Mouse (Mus musculus): ENCODE data around the gene Rasgrp2.
A peak's percentile ranks its signal among the peaks of the same experiment; 100 is the strongest.

The Rasgrp2 gene

DNA sequence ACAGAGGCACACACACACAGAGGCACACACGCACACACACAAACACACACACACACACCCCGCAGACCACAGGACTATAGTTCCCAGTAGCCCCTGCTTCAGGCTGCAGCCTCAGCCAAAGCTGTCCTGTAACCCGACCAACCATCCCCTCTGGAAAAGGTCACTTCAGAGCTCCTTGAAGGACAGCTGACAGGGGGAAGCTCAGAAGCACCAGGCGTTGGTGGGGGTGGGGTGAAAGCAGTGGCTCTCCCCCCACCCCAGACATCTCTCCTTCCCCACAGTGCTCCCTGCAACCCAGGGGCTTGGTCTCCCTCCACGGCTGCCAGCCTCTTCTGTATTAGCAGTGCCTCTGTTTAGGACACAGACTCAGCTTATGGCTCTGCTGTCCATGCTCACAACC is 15.7 kb upstream of the Rasgrp2 start:
- no peak for DNase-seq

DNA sequence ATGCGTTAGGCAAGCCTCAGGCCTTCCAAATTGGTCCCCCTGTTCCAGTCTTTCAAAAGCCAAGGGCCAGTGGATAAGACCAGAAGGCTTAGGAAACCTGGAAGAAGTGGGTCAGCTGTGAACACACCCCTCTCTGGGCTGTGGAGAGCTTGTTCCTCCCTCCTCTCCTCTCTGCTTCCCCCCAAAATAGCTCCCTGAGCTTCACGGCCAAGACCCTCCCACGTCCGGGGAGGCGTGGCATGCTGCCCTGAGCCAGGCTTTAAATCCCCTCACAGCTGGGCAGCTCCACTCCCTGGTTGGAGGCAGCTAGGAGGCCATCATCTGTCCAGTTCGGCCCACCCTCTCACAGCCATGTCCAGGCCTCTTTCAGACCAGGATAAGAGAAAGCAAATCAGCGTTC is 15.0 kb upstream of the Rasgrp2 start, which contains the start of gene Pygm:
TSS of gene Pygm (plus strand) at position 272 of the 400 bp plus-strand sequence.
- no peak for DNase-seq

GRCm38 (mm10) chr19:6384954-6385353 is 14.2 kb upstream of the Rasgrp2 start:
- no peak for DNase-seq

- DNase-seq: no peak
Measured at GRCm38 (mm10) chr19:6385419-6385818, 13.7 kb upstream of the Rasgrp2 start.

- no peak for DNase-seq
Measured at GRCm38 (mm10) chr19:6385821-6386220, 13.3 kb upstream of the Rasgrp2 start.

- DNase-seq: no peak
Measured at GRCm38 (mm10) chr19:6386234-6386633, 12.9 kb upstream of the Rasgrp2 start.

- no peak for DNase-seq
Measured at GRCm38 (mm10) chr19:6388006-6388405, 11.1 kb upstream of the Rasgrp2 start.

- peak in 1 of 2 experiments; percentile 65 for DNase-seq
Measured at GRCm38 (mm10) chr19:6389803-6390202, 9.3 kb upstream of the Rasgrp2 start.

GRCm38 (mm10) chr19:6390251-6390650 is 8.9 kb upstream of the Rasgrp2 start:
- DNase-seq: no peak

DNA sequence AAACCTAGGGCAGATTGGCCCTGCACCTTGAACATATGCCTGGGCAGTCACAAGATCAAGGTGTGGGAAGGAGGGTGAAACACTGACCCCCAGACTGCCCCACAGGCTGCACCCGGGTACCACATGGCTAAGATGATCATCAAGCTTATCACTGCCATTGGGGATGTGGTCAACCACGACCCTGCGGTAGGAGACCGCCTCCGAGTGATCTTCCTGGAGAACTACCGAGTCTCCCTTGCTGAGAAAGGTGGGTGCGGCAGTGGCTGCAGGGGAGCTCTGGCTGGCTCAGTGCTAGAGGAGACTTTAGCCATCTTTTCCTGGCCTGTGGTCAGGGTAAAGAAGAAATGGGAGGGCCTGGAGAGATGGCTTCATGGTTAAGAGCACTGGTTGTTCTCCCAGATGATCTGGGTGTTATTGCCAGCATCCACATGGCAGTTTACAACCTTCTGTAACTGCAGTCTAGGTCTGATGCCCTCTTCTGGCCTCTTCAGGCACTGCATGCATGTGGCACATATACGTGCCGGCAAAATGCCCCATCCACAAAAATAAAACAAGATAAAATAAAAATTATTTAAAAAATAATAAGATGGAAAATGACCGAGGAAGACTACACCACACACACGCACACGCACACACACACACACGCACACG is 6.3 kb upstream of the Rasgrp2 start:
- no peak for DNase-seq

- DNase-seq: no peak
Measured at GRCm38 (mm10) chr19:6393637-6394036, 5.5 kb upstream of the Rasgrp2 start.

- no peak for DNase-seq
Measured at GRCm38 (mm10) chr19:6396237-6396636, 2.9 kb upstream of the Rasgrp2 start.

DNA sequence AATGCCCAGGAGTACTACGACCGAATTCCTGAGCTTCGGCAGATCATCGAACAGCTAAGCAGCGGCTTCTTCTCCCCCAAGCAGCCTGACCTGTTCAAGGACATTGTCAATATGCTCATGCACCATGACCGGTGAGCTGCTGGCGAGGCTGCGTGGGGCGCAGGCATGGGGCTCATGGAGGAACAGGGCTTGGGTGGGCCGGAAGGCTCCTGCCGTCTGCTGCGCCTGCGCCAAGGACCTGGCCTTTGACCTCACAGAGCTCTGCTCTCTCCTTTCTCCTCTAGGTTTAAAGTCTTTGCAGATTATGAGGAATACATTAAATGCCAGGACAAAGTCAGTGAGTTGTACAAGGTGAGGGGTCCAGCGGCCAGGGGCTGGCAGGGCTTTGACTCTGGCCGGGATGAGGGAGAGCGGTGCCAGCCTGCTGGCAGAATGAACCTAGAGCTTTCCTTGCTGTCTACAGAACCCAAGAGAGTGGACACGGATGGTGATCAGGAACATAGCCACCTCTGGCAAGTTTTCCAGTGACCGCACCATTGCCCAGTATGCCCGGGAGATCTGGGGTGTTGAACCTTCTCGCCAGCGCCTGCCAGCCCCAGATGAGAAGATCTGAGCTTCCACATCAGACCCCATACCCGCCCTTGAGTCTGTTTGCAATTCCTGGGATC is 1.4 kb upstream of the Rasgrp2 start:
- peak in 1 of 2 experiments; percentile 41 for DNase-seq

GRCm38 (mm10) chr19:6398447-6399284 is 474 bp upstream of the Rasgrp2 start:
- DNase-seq: peak; percentile 83 to 88

DNA sequence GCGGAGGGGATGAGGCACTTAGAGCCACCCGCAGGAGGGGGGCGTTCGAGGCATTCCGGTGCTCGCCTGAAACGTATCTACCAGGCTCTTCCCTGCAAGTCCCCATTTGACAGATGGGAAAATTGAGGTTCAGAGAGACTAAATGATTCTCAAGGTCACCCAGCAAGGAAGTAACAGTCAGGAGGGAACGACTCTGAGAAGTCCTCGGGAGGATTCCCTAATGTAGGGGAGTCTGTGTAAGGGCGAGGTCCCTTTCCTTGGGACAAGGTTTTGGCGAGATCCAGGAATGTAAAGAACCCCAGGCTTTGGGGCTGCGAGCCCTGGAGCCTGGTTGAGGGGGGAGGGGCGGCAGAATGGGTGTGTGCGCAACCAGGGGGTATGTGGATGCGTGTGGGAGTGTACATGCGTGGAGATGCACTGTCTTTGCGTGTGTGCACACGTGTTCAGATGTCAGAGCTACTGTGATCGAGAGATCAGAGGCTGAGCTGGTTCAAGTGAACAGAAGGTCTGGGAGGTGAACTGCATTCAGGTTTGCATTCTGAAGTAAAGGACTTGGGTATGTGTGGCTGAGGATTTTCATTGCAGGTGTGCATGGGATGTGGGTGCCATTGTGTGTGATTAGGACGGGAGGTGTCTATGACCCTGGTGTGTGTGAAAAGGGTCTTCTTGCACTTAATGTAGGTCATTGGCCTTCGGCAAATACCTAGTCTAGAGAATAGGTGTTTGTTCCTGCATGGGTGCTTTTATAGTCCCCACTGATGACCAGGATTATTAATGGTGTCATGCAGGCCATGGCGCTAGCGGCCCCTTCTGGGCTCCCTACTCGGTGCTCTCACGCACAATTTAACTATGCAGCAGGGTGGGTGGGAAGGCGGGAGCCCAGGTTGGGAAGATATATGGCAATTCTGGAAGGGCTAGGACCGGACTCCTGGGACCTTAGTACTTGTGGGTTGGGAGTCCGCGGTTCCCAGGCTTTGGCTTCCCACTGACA is 1.3 kb downstream of the Rasgrp2 start:
- peak in 1 of 2 experiments; percentile 72 for DNase-seq

GRCm38 (mm10) chr19:6401131-6401815 is 2.1 kb downstream of the Rasgrp2 start:
- DNase-seq: peak; percentile 77 to 82

DNA sequence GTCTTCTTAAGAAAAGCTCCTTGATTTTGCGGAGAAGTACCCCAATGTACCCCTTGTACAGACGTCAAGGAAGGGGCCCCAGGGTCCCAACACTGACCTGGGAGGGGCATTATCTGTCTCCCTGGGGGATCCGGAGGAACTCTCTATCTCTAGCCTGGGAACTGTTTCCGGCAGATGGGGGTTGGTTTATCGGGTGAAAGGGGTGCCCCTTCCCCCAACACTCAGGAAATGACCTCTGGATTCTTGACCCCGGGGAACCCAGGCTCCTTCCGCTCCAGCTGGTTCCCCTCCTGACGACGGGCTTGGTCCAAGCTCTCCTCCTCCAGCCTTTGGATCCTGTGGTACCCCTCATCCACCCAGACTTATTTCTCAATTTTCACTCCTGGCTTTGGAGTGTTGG is 2.8 kb downstream of the Rasgrp2 start:
- DNase-seq: peak in 1 of 2 experiments; percentile 39

GRCm38 (mm10) chr19:6403869-6404268 is 4.7 kb downstream of the Rasgrp2 start:
- DNase-seq: no peak

DNA sequence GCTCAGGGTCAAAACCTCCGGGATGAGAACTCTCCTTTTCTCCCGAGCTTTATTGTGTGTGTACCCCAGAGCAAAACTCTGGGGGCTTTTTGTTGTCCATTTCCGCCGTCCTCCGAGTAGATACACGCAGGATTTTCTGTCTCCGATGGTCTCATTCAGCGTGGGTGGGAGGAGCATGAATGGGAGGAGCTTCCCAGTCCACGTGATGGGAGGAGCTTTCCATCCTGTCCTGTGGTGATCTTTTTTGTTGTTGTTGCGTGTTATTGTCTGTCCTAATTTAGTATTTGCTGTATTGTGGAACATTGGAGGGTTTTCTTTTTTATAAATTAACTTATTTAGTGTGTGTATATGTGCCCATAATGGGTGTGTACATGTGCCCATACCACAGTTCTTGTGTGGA is 6.3 kb downstream of the Rasgrp2 start:
- DNase-seq: no peak

DNA sequence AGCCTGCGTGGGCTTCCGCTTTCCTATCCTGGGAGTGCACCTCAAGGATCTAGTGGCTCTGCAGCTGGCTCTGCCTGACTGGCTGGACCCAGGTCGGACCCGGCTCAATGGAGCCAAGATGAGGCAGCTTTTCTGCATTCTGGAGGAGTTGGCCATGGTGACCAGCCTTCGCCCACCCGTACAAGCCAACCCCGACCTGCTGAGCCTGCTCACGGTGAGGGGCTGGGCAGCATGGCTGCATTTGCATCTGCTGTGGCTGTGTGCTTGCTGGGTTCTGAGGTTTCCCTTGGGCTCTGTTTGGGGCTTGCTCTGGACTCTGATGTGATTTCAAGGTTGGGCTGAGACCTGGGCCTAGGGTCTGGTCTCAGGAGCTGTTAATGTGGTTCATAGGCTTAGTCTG is 8.0 kb downstream of the Rasgrp2 start:
- DNase-seq: no peak

GRCm38 (mm10) chr19:6407816-6408510 is 8.8 kb downstream of the Rasgrp2 start:
- no peak for DNase-seq

Data from thymus, adult 18-20 months (tissue).